Mouse (Mus musculus) activated CD4-positive, CD25-positive, alpha-beta regulatory T cell, adult 4 months (primary cell): ENCODE data around the gene Hacl1. TPM values are rescaled to one million over a fixed set of nuclear protein-coding genes. Genes with fewer than 3 reads are reported as not detected.

Experiments used
- ATAC-seq: one replicate; pipeline ENCODE4 v1.8.0; 2017
- polyA plus RNA-seq, 2 experiments: library from polyadenylated mRNA; unstranded; fragments of 100-300 nt; shearing (Covaris generic); gene quantifications; one replicate each; pipeline ENCODE4 v1.2.1; 2017

Hacl1 gene
- polyA plus RNA-seq, 2 experiments from 2014 or later, result 36.2 to 37.2 TPM

DNA sequence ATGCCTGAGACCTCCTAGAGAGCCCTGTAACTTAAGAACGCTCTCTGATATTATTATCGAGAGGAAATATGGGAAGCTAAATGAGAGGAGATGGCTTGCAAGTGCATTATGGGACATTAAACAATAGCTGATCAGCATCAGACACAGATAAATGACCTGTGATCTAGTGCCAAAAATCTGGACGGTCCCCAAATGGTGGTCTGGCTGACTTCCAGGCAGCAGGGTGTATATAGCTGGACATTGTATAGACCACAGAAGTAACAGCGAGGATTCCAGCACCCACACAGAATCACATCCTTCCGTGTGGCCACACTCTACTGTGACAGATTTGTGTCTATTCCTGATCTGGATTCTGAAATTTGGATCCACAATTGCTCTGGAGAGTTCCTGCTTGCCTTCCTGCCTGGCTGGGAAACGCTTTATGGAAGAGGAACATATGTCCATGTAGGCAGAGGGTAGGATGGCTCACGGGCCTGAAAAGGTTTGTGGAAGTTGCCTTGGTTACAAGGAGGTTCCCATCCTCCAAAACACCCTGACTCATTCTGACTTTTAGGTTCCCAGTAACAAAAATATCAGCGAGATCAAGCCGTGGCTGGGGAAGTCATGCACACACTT, 68.4 kb downstream of the Hacl1 start:
- no peak for ATAC-seq

DNA sequence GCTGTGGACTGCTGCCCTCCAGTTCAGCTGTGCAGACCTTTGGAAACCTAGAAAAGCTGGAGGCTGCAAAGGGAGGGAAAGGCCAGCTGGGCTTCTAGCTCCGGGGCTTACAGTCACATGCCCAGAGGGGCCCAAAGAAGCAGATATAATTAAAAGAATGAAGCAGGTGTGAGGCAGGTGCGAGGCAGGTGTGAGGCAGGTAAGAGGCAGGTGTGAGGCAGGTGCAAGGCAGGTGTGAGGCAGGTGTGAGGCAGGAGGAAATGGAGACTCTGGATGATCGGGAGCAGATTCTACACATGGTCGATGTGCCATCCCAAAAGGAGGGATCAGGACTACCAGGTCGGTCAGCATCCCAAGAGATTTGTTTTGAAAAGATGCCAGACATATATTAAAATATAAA, 69.7 kb downstream of the Hacl1 start:
- ATAC-seq, result no peak

DNA sequence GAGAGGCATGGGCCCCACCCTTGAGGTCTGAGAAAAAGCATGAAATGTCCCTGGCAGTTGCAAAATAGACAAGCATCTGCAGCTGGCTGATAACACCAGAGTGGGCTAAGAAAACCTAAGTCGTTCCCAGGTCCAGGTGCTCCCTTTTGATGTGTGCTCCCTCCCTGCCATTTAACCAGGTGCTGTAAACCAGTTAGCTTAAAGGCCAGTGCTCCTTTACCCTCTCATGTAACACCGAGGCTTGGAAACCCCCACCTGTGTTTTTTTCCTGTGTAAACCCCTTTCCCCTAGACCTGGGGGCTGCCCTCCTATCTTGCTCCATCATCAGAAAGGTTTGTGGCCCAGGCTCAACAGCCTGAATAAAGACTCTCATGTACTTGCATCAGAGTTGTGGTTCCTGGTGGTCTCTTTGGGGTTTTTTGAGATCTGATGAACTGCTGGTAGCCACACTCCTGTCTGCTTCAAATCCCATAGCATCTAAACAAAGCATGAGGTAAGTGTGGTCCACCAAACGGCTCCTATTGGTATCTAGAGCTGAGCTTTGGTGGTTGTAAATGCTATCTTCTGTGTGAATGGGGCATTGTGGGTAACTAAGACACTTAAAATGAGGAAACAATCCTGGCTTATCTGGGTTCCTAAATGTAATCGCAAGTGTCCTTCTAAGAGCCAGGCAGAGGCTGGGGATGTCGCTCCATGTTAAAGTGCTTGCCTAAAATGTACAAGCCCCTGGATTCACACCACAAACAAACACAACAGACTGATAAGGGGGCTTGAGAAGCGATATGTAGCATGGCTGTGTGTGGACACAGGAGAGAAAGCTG, 70.7 kb downstream of the Hacl1 start:
- peak; percentile 50 for ATAC-seq

DNA sequence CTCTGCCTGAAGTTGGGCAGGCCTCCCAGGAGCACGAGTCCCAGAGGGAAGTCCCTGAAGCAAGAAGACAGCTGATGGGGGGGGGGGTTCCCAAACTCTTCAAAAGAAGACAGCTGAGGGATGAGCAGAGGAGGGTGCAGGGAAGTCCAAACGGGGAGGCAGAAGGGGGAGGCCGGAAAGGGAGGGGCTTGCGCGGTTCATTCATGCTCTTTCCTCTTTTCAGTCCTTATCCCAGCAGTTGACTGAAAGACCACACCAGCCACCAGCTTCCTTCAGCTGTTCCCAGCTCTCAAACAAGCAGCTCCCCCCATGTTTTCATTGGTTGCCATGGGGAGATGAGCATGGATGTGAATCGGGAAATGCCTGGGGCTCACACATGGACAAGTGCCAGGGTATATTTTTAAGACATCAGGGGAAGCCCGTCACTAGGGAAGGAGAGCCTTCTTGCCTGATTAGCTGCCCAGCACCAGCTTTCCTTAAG, 71.9 kb downstream of the Hacl1 start:
- peak; percentile 34 for ATAC-seq

DNA sequence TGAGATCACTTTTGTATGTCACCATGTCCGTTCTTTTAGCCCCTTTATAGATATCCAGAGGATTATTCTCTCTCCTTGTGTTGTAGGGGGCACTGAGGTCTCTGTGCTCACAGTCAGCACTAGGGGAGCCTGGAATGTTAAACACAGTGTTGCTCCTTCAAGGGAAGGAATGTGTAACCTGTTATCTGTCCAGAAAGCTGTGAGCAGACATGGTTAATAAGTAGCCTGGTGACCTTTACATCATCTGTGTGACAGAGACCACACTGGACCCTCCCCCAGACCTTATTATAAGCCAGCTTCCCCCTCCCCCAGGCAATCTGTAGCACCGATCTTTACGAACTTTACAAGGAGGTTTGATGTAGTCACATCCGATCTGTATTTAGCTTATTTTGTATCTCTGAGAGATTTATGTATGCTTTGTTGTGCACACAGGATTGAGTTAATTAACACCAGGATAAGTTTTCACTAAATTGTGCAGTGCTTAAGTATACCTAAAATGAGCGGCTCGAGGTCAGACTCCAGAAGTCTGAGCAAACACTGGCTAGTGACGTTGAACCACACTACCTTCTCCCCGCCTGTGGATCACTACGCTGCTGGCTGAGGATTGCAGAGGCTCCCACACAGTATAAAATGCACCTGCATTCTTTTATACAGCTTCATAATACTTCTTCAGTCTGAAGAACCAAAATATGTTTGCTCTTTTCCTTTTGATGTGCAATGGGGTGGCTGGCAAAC, 75.4 kb downstream of the Hacl1 start:
- no peak for ATAC-seq

DNA sequence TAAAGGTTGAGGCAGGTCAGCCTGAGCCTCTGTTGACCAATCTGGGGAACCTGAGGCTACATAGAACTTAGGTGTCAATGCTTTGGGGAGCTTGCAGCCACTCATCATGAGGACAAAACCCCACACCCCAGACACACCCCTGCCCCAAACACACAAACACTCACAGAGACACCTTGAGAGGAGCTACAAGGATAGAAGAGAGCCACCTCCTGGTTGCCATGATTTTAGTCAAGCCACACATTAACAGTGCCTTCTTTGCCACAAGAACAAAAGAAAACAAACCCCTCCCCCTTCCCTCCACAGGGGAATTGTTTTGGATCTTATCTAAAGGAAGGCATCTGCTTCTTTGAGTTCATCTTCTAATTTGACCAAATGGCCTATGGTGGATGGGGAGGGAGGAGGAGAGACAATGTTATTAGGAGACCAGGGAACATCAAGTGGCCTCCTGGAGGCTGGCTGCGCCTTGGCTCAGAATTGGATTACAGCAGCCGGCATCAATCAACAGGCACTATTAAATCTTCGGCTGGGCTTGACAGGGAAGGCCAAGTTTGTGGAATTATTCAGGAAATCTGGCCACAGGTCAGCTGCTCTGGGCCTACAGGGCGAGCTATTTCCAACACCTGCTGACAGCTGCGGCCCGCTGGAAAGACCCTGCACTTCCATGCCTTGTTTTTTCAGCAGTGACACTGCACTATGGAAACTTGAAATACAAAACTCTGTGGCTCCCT, 76.5 kb downstream of the Hacl1 start:
- no peak for ATAC-seq

DNA sequence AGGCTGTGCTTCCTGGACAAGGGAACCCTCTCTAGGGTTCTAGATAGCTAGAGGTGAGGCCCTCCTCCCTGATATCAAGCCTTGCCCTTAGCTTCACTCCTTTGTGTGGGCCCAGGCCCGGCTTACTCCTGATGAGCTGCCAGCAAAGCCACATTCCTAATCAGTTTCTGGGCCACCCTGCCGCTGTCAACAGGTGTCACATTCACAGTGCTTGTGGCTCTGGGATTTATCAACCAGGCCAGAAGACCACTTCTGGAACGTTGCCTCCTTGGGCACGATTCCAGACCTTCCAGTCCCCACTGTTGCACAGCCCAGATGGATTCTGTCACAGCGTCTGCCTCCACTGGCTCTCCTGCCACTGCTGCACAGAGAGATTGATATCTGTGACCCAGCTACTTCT, 80.2 kb downstream of the Hacl1 start:
- no peak for ATAC-seq

DNA sequence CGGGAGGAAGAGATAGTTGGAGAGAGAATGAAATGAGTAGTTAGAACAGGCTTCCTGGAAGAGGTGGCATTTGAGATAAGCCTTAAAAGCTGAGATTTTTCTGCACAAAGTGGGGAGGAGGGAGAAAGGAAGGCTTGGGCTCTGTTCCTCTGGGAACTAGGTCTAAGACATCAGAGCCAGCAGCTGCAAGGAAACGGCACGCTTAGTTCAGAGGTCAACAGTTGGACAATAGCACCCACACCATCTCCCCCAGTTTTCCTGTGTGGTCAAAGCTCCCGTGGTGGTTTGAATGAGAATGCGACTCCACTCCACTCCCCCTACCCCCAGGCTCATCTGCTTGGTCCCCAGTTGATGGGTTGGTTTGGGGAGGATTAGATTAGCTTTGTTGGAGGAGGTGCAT, 81.9 kb downstream of the Hacl1 start:
- no peak for ATAC-seq

DNA sequence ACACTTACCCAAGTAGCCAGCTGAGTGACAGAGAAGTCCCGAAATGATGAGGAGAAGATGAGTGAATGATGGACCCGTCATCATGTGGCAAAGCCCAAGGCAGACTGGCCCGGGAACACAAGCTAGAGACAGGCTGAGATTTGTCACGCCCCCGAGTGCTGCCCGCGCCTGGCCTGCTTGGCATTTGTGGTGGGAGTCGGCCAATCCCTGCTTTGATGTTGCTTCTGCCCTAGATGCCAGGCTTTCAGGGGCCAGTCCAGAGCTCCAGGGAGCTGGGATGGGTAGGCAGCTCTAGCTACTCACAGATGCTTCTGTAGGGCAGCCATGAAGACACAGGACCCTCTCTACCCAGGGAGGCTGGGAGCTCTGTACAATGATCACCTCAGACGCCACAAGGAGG, 83.3 kb downstream of the Hacl1 start:
- ATAC-seq, result no peak

DNA sequence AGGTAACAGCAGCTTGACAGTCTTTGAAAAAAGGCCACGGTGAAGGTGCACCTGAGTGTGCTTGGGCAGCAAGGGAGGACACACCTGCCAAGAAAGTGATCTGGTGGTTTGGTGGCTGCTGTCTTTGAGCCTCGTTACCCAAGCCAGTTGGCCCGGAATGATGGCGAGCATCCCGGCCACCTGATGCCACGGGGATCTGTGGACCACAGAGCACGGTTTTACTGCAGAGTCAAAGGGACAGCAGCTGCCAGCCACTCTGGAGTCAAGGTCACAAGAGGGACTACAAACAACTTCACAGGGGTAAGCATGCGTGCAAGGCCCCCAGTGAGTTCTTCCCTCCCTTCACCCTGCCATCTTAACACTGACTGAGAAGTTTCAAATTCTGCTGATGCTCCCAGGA, 83.8 kb downstream of the Hacl1 start:
- no peak for ATAC-seq

DNA sequence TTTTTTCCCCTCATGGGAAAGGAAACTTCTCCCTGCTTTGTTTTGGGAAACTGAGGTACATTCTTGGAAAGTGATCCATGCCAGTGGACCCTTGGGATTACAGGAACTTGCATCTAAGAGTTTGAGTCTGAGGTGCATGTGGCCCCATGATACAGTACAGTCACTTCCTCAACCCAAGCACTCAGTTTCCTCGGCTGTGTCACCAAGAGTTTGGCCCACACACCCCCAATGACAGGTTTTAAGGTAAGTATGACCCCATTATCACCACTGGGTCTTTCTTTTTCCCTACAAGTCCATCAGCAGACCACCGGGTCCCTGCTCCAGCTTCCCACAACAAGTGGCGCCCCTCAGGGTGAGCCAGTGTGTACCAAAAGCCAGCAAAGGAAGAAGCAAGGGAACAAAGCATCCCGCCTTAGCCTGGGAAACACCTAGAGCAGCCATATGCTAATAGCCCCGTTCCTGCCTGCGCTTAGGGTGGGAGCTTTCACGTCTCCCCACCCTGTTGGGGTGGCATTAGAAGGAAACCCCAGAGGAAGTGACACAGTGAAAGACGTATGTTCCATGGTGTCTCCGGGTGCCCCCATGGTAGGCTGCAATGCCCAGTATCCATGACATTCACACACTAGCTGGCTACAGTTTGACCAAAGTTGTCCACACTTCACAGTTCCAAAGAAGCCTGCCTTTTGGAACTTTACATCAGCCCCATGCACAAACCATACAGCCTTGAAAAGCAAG, 84.4 kb downstream of the Hacl1 start:
- peak; percentile 32 for ATAC-seq

DNA sequence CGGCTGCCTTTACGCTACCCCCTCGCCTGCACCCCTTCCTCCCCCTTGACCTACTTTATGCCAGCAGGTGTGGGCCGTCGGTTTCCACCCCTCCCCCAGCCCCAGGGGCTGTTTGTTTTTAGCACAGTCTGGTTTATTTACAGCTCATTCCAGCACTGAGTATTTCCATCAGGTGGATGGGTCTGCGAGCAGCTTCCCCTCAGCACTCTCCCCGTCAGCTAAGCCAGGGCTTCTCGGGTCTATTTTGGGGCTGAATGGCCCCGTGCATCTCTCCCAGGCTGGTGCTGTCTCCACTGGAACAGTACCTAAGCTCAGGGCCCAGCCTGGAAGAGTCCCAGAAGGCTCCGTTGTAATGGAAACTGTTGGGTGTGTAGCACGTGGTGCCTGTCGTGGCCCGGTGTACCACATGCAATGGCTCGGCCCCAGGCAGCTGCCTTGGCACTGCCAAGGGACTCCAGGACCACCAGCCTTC, 85.1 kb downstream of the Hacl1 start:
- ATAC-seq, result peak; percentile 67

DNA sequence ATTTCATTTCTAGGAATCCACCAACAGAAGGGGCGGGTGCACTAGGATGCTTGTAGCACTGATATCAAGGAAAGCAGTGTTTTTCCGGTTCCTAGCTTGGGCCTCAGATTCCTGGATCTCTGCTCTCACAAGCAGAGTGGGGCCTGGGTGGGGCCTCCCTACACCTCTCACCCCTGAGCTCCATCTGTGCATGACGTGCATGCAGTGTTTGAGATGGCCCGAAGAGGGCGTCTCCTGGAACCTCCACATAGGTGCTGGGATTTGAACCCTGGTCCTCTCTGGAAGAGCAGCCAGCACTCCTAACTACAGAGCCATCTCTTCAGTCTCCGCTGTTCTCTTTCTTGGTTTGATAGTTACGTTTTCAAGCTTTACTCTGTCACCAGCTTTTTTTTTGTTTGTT, 86.1 kb downstream of the Hacl1 start:
- ATAC-seq, result no peak

Other genes with a start within 250 kb of the Hacl1 start
- 10 to 100 TPM; 13.1 to 13.9 TPM for gene Sh3bp5, start 205.2 kb downstream of the Hacl1 start, polyA plus RNA-seq
- 10 to 100 TPM; 12.2 to 13.5 TPM for gene Eaf1, start 146.9 kb downstream of the Hacl1 start, polyA plus RNA-seq
- 10 to 100 TPM; 68.1 to 79.9 TPM for gene Mettl6, start 146.2 kb downstream of the Hacl1 start, polyA plus RNA-seq
- 1 to 10 TPM; 6.9 to 7.4 TPM for gene Colq, start 49.9 kb downstream of the Hacl1 start, polyA plus RNA-seq
- not detected for gene Gm49387, start 408 bp downstream of the Hacl1 start, polyA plus RNA-seq
- gene Btd, start 258 bp downstream of the Hacl1 start, polyA plus RNA-seq, result 10 to 100 TPM; 19.7 to 29.2 TPM
- gene Ankrd28, start 189.4 kb upstream of the Hacl1 start, polyA plus RNA-seq, result 1 to 10 TPM; 8.4 to 9.1 TPM